Mouse (Mus musculus): Measurements from ENCODE around the gene Hormad2.

Gene Hormad2

DNA sequence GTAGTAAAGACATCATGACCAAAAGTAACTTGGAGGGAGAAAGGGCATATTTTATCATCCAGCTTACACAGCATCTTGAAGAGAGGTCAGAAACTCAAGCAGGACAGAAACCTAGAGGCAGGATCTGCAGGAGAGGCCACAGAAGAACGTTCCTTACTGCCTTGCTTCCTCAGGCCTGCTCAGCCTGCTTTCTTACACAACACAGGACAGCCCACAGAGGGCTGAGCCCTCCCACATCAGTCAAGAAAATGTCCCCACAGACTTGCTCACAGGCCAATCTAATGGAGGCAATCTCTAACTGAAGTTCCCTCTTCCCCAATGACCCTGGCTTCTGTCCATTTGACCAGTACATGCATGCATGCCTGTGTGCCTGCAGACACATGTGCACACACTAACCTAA, 1.4 kb upstream of the Hormad2 start:
- DNase-seq, result no peak

DNA sequence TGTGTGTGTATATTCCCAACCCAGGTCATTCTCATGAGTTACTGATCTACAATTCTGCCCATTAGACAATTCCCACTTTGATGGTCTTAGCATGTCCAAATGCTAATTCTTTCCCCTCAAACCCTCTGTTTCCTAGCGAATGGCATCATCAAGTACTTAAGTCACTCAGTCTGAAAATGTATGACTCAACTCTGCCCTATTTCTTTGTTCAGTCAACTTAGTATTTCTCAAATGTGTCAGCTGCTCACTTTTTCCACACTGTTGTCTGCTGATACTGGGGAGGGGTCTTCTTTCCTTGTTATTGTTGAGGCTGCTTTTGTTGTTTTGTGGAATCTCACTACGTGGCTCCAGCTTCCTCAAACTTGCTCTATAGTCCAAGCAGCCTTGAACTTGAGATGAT, 2.7 kb downstream of the Hormad2 start:
- DNase-seq, result no peak

DNA sequence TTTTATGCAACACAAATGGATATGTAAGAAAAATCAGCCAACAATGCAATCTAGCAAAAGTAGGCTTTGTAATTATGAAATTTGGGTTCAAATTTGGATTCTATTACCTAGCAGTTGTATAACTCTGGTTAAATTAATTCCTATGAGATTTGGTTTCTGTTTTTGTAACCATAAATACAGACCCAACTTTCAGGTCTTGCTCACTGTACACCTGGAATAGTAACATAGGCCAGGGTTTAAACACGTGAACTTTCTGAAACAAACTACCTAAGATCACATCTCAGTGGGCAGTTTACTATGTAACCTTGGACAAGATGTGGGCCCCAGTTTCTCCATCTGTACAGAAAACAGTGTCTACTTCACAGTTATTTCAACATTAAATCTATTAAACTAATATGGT, 3.6 kb downstream of the Hormad2 start:
- DNase-seq, result no peak

DNA sequence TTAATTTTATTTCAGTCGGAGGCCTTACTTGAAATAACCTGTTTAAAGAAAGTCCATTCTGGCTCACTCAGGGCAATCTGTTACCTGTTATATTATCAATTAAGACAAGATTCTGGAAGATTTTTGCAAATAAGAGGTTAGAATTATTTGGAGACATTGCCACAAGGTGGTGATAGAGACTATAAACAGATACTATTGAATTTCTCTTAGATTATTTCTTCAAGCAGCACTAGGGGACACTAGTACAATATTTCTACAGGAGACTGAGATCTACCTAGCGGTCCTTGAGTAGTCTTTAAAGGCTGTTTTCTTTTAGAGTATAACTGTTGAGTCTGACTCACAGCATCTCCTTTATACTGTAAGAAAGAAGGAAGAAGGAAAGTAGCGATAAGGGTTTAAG, 4.3 kb downstream of the Hormad2 start:
- no peak for DNase-seq

DNA sequence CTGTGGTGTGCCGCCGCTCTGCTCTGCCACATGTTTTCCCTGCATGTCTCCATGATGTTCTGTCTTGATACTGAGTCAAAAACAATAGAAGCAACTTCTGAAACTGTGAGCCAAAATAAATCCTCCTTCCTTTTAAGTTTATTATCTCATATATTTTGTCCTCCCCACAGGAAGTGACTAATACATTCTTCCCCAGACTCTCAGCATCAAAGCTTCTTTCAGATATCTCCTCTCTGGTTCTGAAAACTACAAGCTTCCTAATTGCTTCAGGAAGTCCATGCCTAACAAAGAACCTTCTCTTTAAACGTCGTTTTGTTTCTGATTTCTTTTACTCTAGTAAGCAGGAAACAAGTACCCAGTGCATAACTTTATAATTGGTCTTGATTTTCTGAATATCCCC, 6.4 kb downstream of the Hormad2 start:
- no peak for DNase-seq

DNA sequence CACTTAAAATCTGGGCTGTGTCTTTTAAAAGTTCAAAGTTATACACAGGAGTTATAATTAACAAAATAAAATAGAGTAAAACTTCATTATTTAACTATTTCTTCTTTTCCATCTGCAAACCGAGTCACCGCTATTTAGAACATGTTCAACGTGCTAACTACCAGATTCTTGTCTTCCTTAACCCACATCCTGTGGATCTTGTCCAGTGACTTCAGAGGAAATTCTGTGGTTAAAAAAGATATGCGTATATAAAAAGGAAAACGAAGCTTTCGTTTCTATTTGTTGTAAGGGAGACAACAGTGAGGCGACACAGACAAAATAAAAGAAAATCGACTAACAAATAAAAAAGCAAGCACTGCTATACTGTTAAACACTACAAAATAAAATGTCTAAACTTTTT, 17.1 kb downstream of the Hormad2 start:
- DNase-seq, result no peak

DNA sequence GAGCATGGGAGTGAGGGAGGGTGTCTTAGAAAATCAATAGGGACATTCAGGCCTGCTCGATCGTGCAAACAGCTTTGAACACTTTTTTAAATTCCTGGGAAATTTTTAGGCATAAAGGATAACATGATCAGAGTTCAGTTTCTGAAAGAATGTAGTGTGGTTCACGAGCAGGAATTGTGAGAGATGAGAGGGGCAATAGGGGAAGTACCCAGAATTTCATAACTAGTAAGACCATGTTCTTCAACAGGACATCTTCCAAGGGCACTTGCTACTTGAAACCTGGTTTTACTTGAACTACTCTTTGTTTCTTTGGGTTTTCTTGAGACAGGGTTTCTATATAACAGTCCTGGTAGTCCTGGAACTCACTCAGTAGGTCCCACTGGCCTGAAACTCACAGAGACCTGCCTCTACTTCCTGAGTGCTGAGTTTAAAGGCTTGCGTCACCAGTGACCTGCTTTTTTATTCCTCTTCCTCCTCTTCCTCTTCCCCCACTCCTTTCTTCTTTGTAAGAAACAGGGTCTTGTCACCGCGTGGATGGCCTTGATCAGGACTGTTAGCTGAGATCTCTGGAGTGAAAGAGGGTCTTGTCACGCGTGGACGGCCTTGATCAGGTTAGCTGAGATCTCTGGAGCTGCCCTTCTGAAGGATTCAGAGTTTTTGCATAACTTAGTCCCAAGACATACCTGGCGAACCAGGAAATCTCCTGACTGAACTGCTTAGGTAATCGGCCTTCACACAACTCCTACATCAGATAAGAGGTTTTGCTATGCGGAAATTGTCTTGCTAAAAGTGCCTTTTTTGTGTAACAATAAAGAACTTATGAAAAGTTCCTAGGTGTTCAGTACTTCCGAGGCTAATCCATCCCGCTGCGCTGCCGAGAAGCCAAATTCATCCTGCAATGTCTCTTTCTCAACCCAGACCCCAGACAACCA, 18.1 kb downstream of the Hormad2 start:
- DNase-seq, result peak; percentile 22 to 28

DNA sequence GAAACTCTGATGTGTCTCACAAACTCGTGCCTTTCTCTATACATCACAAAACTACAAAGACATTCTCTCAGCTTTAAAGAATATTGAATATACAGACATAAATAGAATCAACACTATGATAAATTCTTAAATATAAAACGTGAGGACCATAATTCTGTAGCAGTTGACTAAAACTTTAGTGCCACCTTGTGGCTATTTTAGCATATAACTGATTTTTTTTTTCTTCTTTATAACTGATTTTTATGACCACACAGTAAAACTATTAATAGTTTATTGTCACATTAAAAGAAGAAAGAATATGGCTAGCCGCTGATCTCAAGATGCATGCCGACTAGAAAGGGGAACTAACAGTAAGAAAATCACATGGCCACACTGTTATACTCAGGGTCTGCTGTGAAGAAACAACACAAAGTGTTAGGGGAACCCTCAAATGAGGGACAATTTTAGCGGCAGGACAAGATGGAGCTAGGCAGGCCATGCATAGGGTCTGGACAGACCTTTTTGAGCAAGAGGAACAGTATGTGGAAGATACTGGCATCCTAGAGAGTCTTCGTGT, 18.9 kb downstream of the Hormad2 start:
- DNase-seq, result peak in 1 of 2 experiments; percentile 3

DNA sequence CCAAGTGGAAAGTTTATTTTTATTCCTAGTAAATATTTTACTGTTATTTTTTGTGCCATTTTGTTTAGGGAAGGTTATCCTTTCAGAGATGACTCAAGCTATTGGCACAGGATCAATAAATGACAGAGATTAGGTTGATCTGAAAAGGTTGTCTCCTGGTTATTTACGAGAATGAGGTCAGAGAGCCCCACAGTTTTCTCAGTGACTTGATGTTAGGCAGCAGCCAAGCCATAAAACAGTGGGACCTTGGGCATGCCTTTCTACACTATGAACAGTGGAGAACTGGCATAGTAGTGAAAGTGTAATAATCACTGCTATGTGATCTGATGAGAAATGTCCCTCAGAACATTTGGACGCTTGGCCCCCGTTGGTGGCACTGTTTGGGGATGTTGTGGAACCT, 22.9 kb downstream of the Hormad2 start:
- DNase-seq, result no peak

DNA sequence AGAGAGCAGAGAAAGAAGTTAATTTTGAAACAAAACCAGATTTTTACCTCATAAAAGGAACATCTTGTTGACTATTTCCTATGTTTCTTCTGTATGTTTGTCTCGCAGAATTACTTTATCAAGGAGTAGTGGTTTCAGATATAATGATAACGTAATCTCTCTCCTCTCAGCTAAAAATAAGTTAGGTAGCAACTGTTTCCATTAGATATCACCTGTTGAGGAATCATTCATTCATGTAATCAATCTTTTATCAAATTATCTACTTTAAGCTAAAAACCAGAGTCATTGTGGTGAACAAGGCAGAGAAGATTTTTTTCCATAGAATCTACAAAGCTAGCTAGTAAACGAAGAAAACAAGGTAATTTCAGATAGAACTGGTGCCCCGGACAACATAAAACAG, 28.6 kb downstream of the Hormad2 start:
- DNase-seq, result no peak

DNA sequence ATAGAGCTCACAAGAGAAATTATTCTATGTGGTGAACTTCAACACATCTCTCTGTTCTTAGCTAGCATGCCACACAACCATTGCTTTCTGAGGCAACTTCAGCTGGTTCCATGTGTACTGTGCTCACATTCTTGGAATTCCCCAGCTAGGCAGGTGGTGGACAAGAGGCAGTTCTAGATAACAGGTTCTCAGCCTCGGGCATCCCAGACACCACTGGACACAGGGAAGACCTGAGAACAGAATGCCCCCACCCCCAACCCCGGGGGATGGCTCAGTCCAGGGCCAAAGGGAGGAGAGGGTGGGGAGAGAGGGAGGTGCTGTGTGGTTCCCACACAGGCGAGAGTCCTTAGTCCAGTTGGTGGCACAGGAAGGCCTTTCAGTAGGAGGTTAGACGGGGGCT, 36.6 kb downstream of the Hormad2 start:
- DNase-seq, result no peak

DNA sequence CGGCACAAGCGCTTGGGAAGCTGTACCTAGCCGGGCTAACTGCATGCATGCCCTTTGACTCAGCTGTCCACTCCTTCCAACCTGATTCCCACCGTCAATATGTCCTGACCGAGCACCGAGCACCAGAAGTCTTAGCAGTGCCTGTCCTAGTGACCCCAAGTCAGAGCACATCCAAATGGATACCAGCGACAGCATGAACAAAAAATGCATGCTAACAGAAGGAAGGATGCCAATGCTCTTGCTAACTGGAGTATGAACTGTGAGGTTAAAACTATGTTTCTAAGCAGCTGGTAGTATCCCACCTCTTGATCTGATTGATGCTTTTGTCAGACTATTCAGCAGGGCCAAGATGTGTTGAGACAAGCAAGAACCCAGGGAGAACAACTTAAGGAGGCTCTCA, 37.5 kb downstream of the Hormad2 start:
- no peak for DNase-seq

DNA sequence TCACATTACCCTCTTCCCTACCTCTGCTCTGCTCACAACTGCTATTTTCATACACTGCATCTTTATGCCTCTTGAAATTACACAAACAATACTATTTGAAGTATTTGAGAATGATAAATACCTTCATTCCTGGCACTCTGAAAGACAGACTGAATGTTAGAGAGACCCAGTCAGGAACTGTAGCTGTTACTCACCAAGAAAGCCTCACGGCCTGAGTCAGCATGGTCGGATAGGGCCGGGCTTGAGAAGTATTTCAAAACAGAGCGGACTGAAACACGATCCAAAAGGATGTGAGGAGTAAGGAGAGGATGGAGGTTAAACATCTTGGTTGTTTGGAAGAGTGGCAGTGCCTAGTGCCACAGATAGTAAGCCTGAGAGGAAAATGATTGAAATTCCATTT, 39.7 kb downstream of the Hormad2 start:
- DNase-seq, result no peak

DNA sequence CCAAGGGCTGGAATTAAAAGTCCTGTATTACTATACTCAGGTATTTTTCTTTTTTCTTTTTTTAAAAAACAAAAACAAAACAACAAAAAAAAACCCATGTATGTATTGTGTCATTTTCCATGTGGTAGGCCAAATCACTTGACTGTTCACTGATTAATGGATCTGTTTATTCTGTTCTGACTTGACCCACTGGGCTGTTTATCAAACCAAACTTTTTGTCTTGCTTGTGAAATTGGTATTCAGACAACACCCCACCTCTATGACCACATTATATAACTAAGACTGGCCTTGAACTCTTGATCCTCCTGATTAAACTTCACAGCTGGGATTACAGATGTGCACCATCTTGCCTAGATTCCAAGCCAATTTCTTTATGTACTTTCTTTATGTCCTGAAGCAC, 46.7 kb downstream of the Hormad2 start:
- DNase-seq, result no peak

DNA sequence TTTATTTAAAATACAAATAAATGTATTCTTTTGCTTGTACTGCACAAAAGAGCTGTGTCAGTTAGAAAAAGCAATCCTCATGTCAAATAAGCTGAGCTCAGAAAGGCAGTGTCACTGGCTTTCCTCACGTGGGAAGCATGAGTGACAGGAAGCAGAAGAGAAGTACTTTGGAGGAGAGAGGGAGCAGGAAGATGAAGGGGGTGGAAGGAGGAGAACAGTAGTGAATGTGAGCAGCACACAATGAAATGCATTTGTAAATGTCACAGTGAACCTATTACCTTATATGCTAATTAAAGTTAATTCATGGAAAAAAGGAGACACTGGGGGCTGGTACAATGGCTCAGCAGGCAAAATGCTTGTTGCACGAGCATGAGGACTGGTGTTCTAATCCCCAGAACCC, 52.9 kb downstream of the Hormad2 start:
- DNase-seq, result no peak

DNA sequence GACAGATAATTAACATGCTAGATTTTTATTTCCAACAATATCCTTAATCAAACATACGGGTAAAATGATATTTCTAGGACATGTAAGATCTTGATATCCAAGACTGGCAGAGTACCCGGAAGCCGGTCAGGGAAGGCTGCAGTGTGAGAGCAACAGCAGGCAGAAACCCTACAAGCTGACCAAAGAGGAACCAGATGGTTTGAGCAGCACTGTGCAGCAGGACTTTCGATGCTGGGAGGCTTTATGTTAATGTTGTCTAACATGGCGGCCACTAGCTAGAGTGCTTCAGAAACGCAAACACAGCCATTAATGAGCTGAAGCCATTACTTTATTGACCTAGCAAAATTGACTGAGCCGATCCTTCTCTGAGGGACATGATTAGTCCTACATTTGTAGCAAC, 58.6 kb downstream of the Hormad2 start:
- no peak for DNase-seq

DNA sequence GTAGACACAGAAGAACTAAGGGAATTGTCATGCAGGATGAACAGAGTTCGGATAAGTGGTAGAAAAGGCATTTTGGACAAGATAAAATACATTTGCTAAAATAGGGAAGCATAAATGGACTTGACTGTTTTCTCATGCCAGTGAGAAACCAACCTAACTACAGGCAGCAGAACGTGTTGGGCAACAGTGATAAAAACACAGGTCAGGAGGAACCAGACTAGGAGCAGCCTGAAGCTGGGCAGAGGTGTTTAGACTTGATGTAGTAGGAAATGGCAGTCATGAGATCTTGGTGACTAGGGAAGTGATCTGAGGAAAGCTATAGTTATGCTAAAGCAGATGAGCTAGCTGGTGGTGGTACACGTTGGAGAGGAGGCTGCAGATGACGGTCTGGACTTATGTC, 61.0 kb downstream of the Hormad2 start:
- no peak for DNase-seq

DNA sequence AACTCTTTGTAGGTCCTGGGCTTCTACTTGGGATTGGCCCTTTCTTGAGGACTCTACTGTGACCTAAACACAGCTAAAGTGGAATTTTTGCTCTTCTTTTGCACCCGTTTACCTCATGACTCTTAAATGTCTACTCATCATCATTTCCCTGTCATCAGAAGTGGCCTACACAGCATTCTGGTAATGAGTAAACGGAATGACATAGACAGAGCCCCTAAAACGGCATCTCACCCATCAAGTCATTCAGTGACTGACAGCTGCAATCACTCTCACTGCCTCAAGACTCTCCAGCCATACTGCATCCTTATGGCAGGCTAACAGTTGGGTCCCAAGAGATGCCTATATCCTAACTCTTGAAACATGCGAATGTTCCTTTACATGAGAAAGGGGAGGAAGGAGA, 74.5 kb downstream of the Hormad2 start:
- DNase-seq, result no peak

DNA sequence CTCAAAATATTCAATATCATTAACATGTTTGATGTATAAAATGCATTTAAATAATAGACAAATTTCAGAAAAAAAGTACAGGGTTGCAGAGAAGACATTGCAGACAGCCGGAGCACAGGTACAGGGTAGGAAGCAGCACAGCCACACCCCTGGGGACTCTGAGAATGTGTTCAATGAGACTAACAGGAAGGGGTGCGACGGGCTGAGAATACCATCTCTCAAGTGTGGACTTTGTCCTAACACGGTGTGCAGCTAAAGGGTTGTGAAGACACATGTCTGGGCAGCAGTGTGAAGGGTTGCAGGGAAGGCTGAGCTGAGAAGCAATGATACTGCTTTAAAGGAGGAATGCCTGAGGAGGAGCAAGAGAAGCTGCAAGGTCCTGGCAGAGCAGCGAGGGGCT, 85.5 kb downstream of the Hormad2 start:
- DNase-seq, result peak in 1 of 2 experiments; percentile 5

DNA sequence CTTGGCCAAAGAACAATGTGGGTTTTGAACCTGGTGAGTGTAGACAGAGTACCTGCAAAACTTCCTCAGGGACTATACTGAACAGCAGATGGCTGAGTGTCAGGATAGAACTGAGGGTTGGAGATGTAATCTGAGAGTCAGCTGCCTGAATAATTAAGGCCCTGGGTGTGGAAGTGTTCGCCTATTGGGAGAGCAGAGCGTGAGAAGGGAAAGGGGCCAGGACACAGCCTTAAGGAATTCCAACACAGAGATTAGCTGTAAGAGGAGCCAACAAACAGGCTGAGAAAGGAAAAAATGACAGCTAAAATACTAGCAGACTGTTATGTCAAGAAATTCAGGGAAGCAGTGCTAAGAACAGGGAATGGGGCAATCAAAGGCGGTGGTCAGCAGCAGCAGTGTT, 88.3 kb downstream of the Hormad2 start:
- no peak for DNase-seq

DNA sequence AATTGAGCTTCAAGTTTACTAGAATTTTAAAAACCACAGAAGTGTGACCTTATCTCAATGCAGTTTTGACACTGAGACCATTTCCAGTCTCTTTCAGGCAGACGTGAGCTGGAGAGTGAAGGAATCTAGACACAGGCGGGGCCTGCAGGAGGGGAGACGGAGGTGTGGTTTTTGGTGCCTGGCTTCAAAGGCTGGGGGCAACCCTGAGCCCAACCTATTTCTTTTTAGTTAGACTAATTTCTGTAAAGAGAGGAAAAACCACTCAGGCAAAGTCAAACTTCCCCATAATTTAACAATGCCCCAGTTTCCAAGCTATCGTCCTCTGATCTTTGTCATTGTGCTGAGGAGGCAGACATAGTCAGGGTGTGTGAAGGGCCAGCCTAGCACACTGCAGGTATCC, 97.0 kb downstream of the Hormad2 start:
- DNase-seq, result peak; percentile 12 to 24

DNA sequence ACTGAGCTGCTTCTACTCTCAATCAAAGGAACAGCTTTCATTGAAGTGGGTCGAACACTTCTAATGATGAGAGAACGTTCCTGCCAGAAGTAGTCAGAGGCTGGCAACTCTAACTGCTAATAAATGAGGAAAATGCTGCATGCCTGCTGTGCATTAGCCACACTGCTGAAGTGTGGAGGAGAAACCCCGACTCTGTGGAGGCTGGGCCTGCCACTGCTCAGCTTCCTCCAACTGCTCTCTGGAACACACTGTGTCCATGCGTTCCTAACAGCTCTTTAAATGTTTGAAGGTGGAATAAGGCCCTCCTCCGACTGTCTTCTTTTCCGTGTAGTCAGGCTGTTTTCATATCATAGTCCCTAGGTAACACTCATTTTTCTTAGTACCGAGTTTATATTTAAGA, 98.9 kb downstream of the Hormad2 start:
- DNase-seq, result no peak

DNA sequence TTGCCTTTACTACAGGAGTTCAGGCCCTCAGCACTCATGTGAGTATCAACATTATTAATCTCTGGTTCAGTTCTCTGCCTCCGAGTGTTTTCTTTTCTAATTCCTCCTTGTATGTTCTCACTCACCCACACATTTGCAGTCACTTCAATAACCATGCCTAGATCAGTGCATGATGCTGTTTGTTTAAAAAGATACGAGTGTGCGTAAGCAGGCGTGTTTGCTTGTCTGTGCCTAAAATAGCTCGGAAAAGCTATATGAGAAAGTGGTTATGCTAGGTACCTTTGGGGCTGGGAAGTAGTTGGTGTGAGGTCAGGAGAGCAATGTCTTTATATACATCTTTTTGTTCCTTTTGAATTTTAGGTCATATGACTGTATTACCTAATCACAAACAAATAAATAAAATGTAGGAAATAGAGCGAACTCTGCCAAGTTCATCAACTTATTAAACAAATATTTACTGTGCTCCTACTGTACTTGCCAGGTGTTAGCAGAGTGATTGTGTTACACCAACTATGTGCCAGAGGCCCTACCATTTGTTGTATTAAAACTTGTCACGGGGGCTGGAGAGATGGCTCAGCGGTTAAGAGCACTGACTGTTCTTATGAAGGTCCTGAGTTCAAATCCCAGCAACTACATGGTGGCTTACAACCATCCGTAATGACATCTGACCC, 100.7 kb downstream of the Hormad2 start:
- no peak for DNase-seq

DNA sequence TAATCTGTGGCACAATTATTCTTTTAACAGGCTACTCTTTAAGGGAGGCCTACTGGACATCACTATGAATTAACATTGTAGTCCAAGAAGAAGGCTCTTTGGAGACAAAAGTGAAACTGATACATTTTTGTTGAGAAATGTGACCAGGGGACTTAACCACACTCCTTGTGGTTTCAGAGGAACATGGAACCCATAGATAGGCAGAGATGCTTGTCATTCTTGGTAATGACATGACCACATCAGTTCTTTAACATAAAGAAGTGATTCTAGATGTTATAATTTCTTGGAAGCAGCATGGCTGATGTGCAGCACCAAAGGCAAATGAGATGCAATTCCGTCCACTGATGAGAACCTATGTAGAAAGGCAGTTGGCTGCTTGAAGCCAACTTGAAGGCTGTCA, 101.6 kb downstream of the Hormad2 start:
- DNase-seq, result no peak

Data from thymus, postnatal 36 days (tissue).